Mouse (Mus musculus): ENCODE measurements at regions not wholly inside any gene's neighbourhood (a gene's known extent, or its start where the extent isn't known, plus 50 kb on each side); places are given as distances from the start of the nearest gene placed in this dataset.

- no peak for TF ChIP-seq CTCF (IDR thresholded peaks at IDR 0.05; ENCODE audit: low read depth)
- TF ChIP-seq EP300 (IDR thresholded peaks at IDR 0.05; ENCODE audit: low read depth): no peak
These were observed 95.2 kb upstream of the Fam98a start for GRCm38 (mm10) chr17:75646982-75647381.
